Mouse (Mus musculus) hindbrain, embryonic 10.5 days (tissue): ENCODE results near the gene Rccd1. TPM values are rescaled to one million over a fixed set of nuclear protein-coding genes. Genes with fewer than 3 reads are reported as not detected.
"Not testable (repeated sequence)": the region's sequence is repeated elsewhere in the genome, so short reads cannot be mapped to it uniquely, and the experiment has no call there.

ENCODE experiments used
- DNase-seq: peaks from one replicate; pipeline ENCODE4 v3.0.0-alpha.2; 2017; ENCODE audit warnings: low spot score
- H3K27ac ChIP-seq: fragments of 300-500 bp; sonication (generic); 2 replicates; pipeline ENCODE4 v1.5.1; 2016; ENCODE audit warnings: mild to moderate bottlenecking, moderate library complexity
- H3K27me3 ChIP-seq: fragments of 300-500 bp; sonication (generic); 2 replicates; pipeline ENCODE4 v1.6.1; 2016; ENCODE audit warnings: mild to moderate bottlenecking; ENCODE audit not compliant: poor library complexity, insufficient read depth, severe bottlenecking
- H3K36me3 ChIP-seq: fragments of 300-500 bp; sonication (generic); 2 replicates; pipeline ENCODE4 v1.6.1; 2016; ENCODE audit warnings: mild to moderate bottlenecking, moderate library complexity
- H3K4me1 ChIP-seq: fragments of 300-500 bp; sonication (generic); replicated peaks from 2 replicates; pipeline ENCODE4 v1.6.1; 2016; ENCODE audit warnings: mild to moderate bottlenecking
- H3K4me3 ChIP-seq: fragments of 300-500 bp; sonication (generic); 2 replicates; pipeline ENCODE4 v1.5.1; 2016; ENCODE audit warnings: mild to moderate bottlenecking, moderate library complexity
- H3K9me3 ChIP-seq: fragments of 300-500 bp; sonication (generic); 2 replicates; pipeline ENCODE4 v1.6.1; 2016; ENCODE audit warnings: mild to moderate bottlenecking, moderate library complexity
- WGBS: fragments of 180-500 bp; shearing (Covaris S2); methylation state at CpG from one replicate; pipeline ENCODE4 v1.1.7; 2016; 5-methylcytosine and 5-hydroxymethylcytosine counted together
- polyA plus RNA-seq: library from polyadenylated mRNA; unstranded; fragments of >200 nt; fragmentation: Nextera tagmentation; extraction: Ambion mirVana; gene quantifications from 2 replicates; pipeline ENCODE4 v1.2.1, GENCODE M21; 2016

Gene Rccd1
- polyA plus RNA-seq, 1 experiment from 2014 or later, result 12.2 TPM

DNA sequence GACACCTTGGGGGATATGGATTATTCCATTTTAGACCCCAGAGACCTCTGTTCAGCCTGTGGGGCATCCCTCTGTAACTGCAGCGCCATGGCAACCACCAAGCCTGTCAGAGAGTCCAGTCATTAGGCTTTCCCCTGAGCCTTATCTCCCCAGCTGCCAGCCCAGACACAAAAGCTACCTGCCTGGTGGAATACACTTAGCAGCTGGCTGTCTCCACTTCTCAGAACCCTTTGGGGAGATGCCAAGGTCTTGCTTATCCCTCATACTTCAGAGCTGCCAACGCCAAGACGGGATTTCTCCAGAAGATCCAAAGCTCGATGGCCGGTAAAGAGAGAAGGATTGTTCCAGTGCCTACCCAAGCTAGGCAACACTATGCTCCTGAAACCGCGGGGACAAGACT lies 17.5 kb upstream of the Rccd1 start:
- Histone ChIP-seq H3K4me1 (peaks cover 53% of the 10 kb centered on the region), H3K9me3 (peaks cover 3% of the 10 kb centered on the region), H3K27ac (peak overlapping the region; percentile 94), H3K27me3 (peaks cover 12% of the 10 kb centered on the region), H3K4me3 (0 out of 2 replicates have a peak overlapping the region, but pooled peaks have one; percentile 16), H3K36me3 (peaks cover 20% of the 10 kb centered on the region)
- 76% methylated on average over 7 of the region's 7 CpGs for WGBS
- DNase-seq, result peak; percentile 17

DNA sequence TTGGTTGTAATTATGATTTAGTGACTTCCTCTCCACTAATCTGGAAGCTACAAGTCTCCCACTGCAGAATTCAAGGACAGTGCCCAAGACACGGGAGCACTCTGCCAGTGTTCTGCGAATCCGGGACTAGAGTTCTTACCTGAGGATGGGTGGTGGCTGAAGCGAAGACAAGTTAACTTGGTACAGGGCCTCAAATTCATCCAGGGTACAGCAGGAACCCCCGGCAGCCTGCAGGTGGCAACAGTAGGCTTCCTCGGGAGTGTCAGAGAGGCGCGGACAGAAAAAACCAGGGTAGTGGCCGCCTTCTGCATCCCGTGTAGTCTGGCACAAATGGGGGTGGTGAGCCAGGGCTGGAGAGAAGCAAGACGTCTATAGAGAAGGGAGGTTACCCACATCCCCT lies 16.5 kb upstream of the Rccd1 start, which contains the start of gene Unc45a:
Unc45a (minus strand) TSS at position 213 of the 400 bp plus-strand sequence.
- Histone ChIP-seq H3K27ac (peak within 1 kb of the TSS; percentile 94), H3K36me3 (peaks cover 26% of the 10 kb centered on the region), H3K4me1 (peaks cover 53% of the 10 kb centered on the region), H3K27me3 (peaks cover 12% of the 10 kb centered on the region), H3K9me3 (peaks cover 3% of the 10 kb centered on the region), H3K4me3 (peak within 1 kb of the TSS; percentile 77)
- WGBS, result 4% methylated on average over 11 of the region's 11 CpGs
- peak; percentile 79 for DNase-seq

DNA sequence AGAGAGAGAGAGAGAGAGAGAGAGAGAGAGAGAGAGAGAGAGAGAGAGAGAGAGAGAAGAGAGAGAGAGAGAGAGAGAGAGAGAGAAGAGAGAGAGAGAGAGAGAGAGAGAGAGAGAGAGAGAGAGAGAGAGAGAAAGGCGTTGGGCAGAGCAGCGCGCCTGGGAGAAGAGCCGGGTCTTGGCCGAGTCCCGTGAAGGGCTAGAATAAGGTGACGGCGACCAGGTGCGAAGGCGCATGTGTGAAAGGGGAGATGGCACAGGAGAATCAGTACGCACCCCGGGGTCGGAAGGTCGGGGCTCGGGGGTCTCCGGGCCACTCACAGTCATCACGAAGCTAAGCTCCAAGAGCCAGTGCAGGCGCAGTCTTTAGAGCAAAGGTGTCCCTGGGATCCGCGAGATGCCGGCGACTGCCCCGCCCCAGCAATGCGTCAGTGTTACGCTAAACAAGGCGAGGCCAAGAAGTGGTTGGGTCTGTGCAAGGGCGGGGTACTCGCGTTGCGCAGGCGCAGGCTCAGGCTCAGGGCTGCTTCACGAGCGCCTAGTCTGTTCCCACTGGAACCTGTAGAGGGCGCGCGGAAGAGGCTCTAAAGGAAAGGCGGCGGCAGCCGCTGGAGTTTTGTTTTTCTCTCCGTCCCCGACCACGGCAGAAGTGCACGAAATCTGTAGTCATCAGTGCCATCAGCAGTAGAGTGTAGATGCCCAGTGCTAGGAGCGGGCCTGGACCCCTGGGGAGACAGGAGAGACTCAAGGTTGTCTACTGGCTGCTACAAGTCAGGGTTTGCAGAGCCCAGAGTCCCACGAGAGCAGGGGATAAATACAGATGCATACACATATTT lies 15.8 kb upstream of the Rccd1 start:
- Histone ChIP-seq H3K9me3 (no peaks in the 10 kb centered on the region), H3K4me3 (peak overlapping the region; percentile 77), H3K27me3 (peaks cover 12% of the 10 kb centered on the region), H3K4me1 (peaks cover 53% of the 10 kb centered on the region), H3K27ac (peak overlapping the region; percentile 90), H3K36me3 (peaks cover 28% of the 10 kb centered on the region)
- under 1% methylated on average over 45 of the region's 45 CpGs for WGBS
- DNase-seq, result peak; percentile 98

DNA sequence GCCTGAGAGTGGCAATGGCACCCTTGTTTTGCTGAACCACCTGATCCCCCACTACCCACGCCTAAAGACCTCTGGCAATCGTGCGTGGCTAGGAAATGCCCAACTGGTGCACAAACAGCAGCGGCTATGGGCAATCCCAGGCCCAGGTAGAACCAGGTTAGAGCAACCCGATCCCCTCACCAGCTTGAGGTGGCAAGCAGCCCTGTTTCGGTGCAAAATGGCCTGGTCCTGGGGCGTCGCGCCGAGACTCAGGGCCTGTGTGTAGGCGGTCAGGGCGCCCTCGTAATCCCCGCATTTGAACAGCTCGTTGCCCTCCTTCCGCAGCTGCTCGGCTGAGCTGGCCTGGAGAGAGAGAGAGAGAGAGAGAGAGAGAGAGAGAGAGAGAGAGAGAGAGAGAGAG lies 15.1 kb upstream of the Rccd1 start:
- peak overlapping the region; percentile 77 for H3K4me3 ChIP-seq
- peaks cover 12% of the 10 kb centered on the region for H3K27me3 ChIP-seq
- 11% methylated on average over 17 of the region's 17 CpGs for WGBS
- DNase-seq, result peak; percentile 28
- no peaks in the 10 kb centered on the region for H3K9me3 ChIP-seq
- peaks cover 53% of the 10 kb centered on the region for H3K4me1 ChIP-seq
- peak overlapping the region; percentile 90 for H3K27ac ChIP-seq
- H3K36me3 ChIP-seq, result peaks cover 35% of the 10 kb centered on the region

DNA sequence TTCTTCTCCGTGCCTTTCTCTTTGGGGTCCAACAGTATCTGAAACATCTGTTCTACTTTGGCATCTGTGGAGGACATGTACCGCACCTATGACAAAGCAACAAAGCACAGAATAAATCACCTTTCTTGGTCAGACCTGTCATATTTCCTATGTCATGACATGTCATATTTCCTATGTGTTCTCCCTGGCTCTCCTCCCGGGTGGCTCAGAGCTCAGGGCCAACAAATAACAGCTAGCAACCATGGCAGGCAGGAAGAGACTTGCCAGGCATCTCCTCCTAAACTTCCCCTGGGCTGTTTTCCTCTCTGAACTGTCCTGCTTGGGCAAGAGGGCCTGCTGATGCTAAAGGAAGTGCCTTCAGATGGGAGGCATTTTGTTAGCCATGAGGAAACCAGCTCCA lies 12.7 kb upstream of the Rccd1 start:
- peaks cover 59% of the 10 kb centered on the region for H3K36me3 ChIP-seq
- H3K27me3 ChIP-seq, result peaks cover 8% of the 10 kb centered on the region
- peaks cover 34% of the 10 kb centered on the region for H3K4me1 ChIP-seq
- no peak overlapping the region for H3K27ac ChIP-seq
- peaks cover 7% of the 10 kb centered on the region; the same call in 1 of the 2 replicates for H3K9me3 ChIP-seq
- no peak for DNase-seq
- no peak overlapping the region for H3K4me3 ChIP-seq
- 89% methylated on average over 3 of the region's 3 CpGs for WGBS

DNA sequence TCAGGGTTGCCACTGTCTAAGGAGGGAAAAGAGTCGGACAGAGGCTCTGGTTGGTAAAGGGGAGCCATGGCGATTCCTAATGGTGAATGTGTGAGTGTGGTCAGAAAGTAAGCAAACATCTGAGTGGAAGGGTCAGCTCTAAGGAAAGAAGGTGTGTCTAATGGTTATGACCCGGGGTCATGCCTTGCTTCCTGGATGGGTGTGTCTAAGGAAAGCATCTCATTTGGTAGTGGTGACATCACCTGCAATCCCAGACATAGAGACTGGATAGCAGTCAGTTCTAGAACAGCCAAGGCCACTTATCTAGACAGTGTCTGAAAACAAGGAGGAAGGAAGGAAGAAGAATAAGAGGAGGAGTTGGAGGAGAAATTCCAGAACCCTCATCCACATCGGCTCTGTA lies 10.6 kb upstream of the Rccd1 start:
- H3K4me3 ChIP-seq, result no peak overlapping the region
- peaks cover 7% of the 10 kb centered on the region; the same call in 1 of the 2 replicates for H3K9me3 ChIP-seq
- no peak for DNase-seq
- peaks cover 80% of the 10 kb centered on the region for H3K36me3 ChIP-seq
- WGBS, result 92% methylated on average over 4 of the region's 4 CpGs
- H3K27ac ChIP-seq, result no peak overlapping the region
- H3K4me1 ChIP-seq, result peaks cover 15% of the 10 kb centered on the region
- no peaks in the 10 kb centered on the region for H3K27me3 ChIP-seq

DNA sequence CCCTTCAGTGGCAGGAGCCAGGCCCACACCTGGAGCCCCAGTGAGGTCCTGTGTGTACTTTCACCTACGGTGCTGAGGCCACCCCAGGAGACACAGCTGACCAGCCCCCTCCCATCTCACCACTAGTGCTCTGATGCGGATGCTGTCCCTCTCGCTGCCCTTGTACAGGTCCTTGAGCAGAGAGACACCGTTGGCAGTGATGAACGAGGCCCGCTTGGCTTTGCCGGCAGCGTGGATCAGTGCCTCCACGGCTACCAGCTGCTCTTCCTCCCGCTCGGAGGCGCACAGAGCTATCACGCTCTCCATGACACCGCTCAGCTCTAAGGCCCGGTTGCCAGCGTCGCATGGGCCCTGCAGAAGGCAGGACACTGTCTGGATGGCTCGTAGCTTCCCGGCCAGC lies 7.2 kb upstream of the Rccd1 start:
- Histone ChIP-seq H3K9me3 (peaks cover 7% of the 10 kb centered on the region; the same call in 1 of the 2 replicates), H3K4me1 (no peaks in the 10 kb centered on the region), H3K27ac (no peak overlapping the region), H3K4me3 (no peak overlapping the region), H3K27me3 (no peaks in the 10 kb centered on the region), H3K36me3 (peaks cover 100% of the 10 kb centered on the region)
- DNase-seq, result no peak
- WGBS, result 94% methylated on average over 19 of the region's 19 CpGs

DNA sequence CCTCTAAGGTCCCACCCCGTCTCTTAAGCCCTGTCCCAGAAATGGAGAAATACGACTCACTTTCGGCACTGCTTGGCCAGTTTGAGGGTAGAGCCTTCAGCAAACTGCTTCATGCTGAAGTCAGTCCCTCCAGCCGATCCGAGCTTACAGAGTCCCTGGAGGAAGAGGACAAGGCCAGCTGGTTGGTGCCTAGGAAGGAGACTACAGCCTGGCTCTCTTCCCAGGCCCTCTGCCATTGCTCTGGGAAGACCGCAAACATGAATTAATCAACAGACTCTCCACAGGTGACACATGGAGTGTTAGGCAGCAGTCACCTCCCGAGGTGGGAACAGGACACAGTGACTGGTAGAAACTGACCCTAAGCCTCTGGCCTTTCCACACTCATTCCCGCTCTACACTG lies 6.0 kb upstream of the Rccd1 start:
- H3K4me1 ChIP-seq, result peaks cover 4% of the 10 kb centered on the region
- no peak overlapping the region for H3K4me3 ChIP-seq
- H3K9me3 ChIP-seq, result peaks cover 7% of the 10 kb centered on the region; the same call in 1 of the 2 replicates
- no peak overlapping the region for H3K27ac ChIP-seq
- H3K36me3 ChIP-seq, result peaks cover 100% of the 10 kb centered on the region
- no peaks in the 10 kb centered on the region for H3K27me3 ChIP-seq
- 89% methylated on average over 8 of the region's 8 CpGs for WGBS
- DNase-seq, result no peak

DNA sequence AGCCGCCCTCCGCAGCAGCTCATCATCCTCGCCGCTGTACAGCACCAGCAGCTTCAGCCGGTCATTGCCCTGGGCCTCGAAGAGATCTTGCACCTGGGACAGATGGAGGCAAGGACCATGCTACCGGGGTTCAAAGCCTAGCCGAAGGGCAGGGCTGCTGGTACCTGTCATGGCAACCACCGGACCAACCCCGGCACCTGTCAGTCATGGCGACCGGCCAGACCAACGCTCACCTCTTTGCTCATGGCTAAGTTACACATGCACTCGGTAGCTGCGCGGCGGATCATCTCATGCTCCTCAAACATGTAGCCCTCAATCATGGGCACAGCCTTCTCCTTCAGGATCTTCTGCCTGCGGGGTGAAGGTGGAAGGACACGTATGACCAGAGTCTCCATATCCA lies 1.8 kb upstream of the Rccd1 start:
- Histone ChIP-seq H3K4me3 (no peak overlapping the region), H3K4me1 (peaks cover 24% of the 10 kb centered on the region), H3K9me3 (no peaks in the 10 kb centered on the region), H3K27me3 (no peaks in the 10 kb centered on the region), H3K27ac (no peak overlapping the region), H3K36me3 (peaks cover 67% of the 10 kb centered on the region)
- 95% methylated on average over 19 of the region's 19 CpGs for WGBS
- no peak for DNase-seq

DNA sequence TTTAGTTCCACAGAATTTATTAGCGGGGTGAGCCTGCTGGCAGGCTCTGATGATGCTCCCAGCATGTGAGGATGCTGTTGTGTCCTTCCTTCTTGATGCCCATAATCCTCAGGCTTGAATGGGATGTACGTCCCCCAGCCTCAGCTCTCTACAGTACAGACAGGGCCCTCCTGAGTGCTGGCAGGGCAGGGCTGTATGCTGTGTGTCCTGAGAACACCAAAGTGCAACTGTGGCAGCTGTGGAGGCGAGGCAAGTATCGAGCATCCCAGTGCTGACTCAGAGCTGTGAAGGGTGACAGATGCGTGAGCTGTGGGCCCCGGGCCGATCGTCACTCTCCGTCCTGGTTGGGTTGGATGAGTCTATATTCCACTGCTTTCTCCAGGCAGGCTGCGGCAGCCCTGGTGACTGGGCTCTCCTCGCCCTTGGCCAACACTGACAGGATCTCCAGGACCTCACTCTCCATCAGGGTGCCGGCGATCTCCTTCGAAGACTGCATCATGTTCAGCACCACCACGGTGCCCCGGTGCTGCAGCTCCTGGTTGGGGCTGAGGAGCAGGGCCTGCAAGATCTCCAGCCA lies 1.1 kb upstream of the Rccd1 start:
- DNase-seq, result no peak
- no peaks in the 10 kb centered on the region for H3K27me3 ChIP-seq
- H3K9me3 ChIP-seq, result no peaks in the 10 kb centered on the region
- no peak overlapping the region for H3K27ac ChIP-seq
- 96% methylated on average over 16 of the region's 16 CpGs for WGBS
- peaks cover 24% of the 10 kb centered on the region for H3K4me1 ChIP-seq
- H3K36me3 ChIP-seq, result peaks cover 67% of the 10 kb centered on the region
- H3K4me3 ChIP-seq, result no peak overlapping the region

DNA sequence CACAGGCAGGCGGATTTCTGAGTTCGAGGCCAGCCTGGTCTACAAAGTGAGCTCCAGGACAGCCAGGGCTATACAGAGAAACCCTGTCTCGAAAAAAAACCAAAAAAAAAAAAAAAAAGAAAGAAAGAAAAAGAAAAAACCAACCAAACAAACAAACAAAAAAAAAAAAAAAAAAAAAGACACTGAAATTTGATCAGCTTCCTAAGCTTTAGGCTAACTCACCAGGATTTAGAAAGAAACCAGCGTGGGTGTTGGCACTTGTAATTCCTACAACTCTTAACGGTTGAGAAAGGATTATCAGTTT lies 514 bp upstream of the Rccd1 start:
- peaks cover 67% of the 10 kb centered on the region for H3K36me3 ChIP-seq
- WGBS, result 55% methylated on average over 5 of the region's 5 CpGs
- DNase-seq, H3K4me3 ChIP-seq, H3K27ac ChIP-seq, H3K27me3 ChIP-seq, H3K9me3 ChIP-seq: not testable (repeated sequence)
- H3K4me1 ChIP-seq, result peaks cover 28% of the 10 kb centered on the region

DNA sequence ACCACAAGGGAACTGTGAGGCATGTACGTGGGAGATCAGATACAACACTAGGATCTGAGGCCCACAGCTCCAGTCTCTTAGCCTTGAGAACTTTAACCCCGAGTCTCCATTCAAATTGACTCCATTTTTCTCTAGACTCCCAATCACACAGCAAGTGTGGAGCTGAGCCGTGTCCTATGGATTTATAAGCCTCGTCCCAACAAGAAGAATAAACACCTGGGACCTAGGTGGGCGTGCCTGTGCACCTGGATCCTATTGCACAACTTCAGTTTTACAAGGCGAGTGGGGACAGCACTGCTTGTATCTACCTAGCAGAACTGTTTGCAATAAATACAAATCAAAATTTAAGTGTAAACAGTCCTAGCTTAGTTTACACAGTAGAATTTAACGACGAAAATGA lies 918 bp downstream of the Rccd1 start:
- peak overlapping the region; percentile 92 for H3K27ac ChIP-seq
- 25% methylated on average over 8 of the region's 8 CpGs for WGBS
- H3K9me3 ChIP-seq, result no peaks in the 10 kb centered on the region
- H3K36me3 ChIP-seq, result peaks cover 67% of the 10 kb centered on the region
- no peaks in the 10 kb centered on the region for H3K27me3 ChIP-seq
- H3K4me3 ChIP-seq, result peak overlapping the region; percentile 61
- no peak for DNase-seq
- peaks cover 28% of the 10 kb centered on the region for H3K4me1 ChIP-seq

DNA sequence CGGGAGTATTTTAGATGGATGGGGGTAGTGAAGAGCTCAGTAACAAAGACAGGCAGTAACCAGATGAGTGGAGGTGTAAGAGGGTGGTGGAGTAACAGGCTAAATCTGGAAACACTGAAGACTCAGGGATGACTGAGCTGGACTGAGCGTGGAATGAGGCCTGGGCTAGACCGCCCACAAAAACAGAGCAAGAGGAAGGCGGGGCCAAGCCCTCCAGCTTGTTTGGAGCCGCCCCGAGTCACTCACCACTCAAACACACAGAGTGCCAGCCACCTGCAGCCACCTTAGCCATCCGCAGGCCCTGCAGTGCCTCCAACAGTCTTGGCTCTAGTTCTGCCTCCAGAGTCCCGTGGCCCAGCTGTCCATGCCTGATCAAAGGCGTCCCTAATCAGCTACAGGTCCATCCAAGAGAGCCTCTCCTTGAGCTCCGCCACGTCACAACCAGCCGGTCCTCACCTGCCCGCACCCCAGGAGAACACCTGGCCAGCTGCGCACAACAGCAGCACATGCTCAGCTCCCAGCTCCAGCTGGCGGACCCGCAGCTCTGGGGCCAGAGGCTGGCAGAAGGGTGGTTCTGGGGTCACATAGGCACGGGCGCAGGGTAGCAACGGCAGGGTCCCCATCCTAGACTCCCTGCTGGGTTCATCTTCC lies 4.3 kb downstream of the Rccd1 start:
- Histone ChIP-seq H3K4me3 (no peak overlapping the region), H3K27ac (0 out of 2 replicates have a peak overlapping the region, but pooled peaks have one; percentile 35), H3K9me3 (no peaks in the 10 kb centered on the region), H3K36me3 (peaks cover 63% of the 10 kb centered on the region), H3K27me3 (no peaks in the 10 kb centered on the region), H3K4me1 (peaks cover 21% of the 10 kb centered on the region)
- 86% methylated on average over 19 of the region's 19 CpGs for WGBS
- DNase-seq, result no peak
